Mouse (Mus musculus): ENCODE measurements around the gene Trak1. TPM values are rescaled to one million over a fixed set of nuclear protein-coding genes. Genes with fewer than 3 reads are reported as not detected.
A peak's percentile ranks its signal among the peaks of the same experiment; 100 is the strongest.

Gene Trak1
- polyA plus RNA-seq, 1 experiment from 2014 or later: 52.9 TPM

DNA sequence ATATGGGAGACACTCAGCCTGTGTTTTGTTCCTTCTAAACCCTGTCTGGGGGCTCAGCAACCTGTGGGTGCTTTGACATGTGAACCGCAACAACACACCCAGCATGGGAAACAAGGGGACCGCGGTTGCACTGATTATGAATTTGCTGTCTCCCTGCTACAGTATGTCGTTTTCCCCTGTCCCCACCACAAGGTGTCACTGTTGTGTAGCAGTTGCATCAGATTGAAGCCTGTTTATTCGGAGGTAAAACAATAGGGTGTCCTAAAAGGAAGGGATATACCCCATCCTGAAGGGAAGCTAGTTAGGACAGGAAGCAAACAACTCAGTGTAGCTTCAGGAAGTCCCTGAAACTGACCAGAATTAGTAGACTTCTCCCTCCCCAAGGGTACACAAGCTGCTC lies 182.2 kb downstream of the Trak1 start:
- H3K4me1 ChIP-seq: peaks cover 9% of the 10 kb centered on the region
- 17% methylated on average over 5 of the region's 5 CpGs for WGBS

DNA sequence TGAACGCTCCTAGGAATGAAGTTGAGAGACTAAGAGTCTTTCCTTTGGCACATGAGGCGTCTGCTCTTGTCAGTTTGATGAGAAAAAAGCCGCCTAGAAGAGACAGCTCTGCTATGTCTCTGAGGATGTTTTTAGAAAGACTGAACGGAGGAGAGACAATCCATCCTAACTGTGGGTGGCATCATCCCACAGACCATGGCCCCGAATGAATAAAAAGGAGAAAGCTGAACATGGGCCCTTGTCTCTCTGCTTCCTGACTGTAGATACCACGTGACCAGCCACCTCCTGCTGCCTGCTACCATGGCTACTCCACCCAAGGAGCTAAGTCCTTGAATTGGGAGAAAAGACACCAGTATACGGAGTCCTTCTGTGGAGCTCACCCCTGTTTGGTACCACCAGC lies 189.9 kb downstream of the Trak1 start:
- WGBS: 72% methylated on average over 7 of the region's 7 CpGs

More for the DNA sequence above, 182.2 kb downstream of the Trak1 start:
- Histone ChIP-seq H3K36me3 (peaks cover 10% of the 10 kb centered on the region; the same call in 1 of the 2 replicates), H3K27me3 (replicated peaks) (no peaks in the 10 kb centered on the region), H3K27ac (replicated peaks) (no peak overlapping the region), H3K9ac (replicated peaks) (no peak overlapping the region), H3K4me2 (no peak overlapping the region), H3K9me3 (replicated peaks) (no peaks in the 10 kb centered on the region), H3K4me3 (replicated peaks) (no peak overlapping the region)
- ATAC-seq (ENCODE audit: low FRiP score): peak; percentile 65; the same call in 1 of the 2 replicates

DNA sequence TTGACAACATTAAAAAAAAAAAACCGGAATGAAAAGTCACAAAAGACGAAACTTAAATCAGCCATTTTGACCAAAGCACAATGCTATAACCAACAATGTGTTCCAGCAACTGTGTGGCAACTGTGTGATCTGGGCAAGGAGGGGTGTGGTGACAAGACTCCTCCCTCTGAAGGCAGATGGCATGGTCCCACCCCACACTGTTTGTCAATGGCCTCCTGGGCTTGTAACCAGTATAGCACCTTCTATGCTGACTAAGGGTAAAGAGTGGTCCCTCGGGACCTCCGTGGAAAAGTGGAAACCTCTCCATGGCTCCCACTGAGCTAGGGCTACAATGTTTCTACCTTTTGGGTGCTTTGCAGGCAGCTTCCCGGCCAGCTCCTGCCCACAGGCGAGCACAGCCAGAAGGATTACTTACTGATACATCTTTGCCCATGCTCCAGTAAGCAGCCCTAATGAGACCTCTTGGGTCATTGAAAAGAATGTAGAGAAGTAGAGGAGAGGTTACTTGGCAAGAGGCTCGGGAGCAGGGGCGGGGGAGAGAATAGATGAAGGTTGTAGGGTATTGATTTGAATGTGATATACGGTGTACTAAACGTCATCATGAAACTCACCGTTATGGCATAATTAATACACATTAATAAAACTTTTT lies 194.4 kb downstream of the Trak1 start:
- H3K27ac ChIP-seq (replicated peaks): no peak overlapping the region
- no peaks in the 10 kb centered on the region for H3K36me3 ChIP-seq
- peaks cover 26% of the 10 kb centered on the region for H3K4me1 ChIP-seq
- 79% methylated on average over 11 of the region's 11 CpGs for WGBS
- H3K4me3 ChIP-seq (replicated peaks): no peak overlapping the region
- no peak overlapping the region for H3K9ac ChIP-seq (replicated peaks)
- H3K27me3 ChIP-seq (replicated peaks): peaks cover 43% of the 10 kb centered on the region
- no peaks in the 10 kb centered on the region for H3K9me3 ChIP-seq (replicated peaks)
- peak overlapping the region; percentile 68 for H3K4me2 ChIP-seq
- ATAC-seq (ENCODE audit: low FRiP score): no peak

More for the DNA sequence above, 189.9 kb downstream of the Trak1 start:
- peaks cover under 1% of the 10 kb centered on the region for H3K27me3 ChIP-seq (replicated peaks)
- H3K4me3 ChIP-seq (replicated peaks): no peak overlapping the region
- H3K9ac ChIP-seq (replicated peaks): no peak overlapping the region
- no peak overlapping the region for H3K4me2 ChIP-seq
- H3K9me3 ChIP-seq (replicated peaks): no peaks in the 10 kb centered on the region
- 0 out of 2 replicates have a peak, but pooled peaks cover 3% of the 10 kb centered on the region for H3K4me1 ChIP-seq
- no peak for ATAC-seq (ENCODE audit: low FRiP score)
- H3K36me3 ChIP-seq: no peaks in the 10 kb centered on the region
- no peak overlapping the region for H3K27ac ChIP-seq (replicated peaks)

DNA sequence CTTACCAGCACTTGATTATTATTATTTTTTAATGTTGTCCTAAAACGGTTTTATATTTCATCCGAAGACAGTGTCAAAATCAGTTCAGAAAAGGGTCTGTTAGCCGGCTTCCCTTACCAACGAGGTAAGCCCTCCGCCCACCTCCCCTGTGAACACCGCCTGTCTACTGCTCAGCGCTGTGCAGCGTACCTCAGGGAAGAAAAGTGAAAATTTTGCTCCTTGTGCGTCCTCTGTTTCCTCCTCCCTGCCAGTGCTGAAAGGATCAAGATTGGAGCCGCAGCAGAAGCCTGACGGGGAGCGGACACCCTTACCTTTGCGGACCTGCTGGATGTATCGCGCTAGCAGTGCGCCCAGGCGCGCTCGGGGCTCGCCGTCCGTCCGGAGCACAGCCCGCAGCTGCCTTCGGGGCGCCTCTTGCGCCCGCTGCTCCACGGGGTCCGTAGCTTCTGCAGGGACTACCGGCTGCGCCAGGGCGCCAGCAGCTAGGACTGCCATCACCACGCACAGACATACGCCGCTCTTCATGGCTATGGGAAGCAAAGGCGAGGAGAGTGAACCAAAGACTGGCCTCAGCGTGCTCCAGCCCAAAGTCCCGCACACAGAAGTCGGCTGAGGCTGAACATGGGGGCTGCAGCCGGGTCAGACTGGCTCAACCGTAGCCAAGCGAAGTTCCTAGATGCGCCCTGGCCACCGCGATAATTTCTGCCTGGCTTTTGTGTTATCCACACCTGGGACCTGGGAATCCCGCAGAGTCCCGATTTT lies 196.9 kb downstream of the Trak1 start:
- Histone ChIP-seq H3K4me2 (peak overlapping the region; percentile 68), H3K9me3 (replicated peaks) (no peaks in the 10 kb centered on the region), H3K4me3 (replicated peaks) (peak overlapping the region; percentile 43), H3K27ac (replicated peaks) (no peak overlapping the region; the same call in 1 of the 2 replicates), H3K4me1 (peaks cover 26% of the 10 kb centered on the region), H3K27me3 (replicated peaks) (peaks cover 54% of the 10 kb centered on the region), H3K36me3 (no peaks in the 10 kb centered on the region), H3K9ac (replicated peaks) (peak overlapping the region; percentile 36; the same call in 1 of the 2 replicates)
- 2% methylated on average over 48 of the region's 48 CpGs for WGBS
- ATAC-seq (ENCODE audit: low FRiP score): no peak

DNA sequence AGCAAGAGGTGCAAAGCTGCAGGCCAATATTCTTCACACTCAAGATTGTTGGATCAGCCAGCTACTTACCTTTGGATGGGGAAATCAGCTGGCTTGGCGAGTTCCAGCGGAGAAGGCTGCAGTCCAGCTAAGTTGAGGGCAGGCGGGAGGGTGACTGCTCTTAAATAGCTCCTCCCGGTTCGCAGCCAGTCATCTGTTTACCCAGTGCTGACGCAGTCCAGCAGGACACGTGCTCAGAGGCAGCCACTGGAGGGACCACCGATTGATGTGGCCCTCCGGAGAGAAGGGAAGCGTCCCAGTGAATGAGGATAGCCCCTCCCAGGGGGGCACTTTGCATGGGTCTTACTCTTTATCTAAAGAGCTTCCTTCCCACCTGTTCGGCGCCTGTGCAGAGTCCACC lies 198.2 kb downstream of the Trak1 start, which contains the start of gene Cck:
Gene Cck, minus strand, starts transcription at position 166 of the 400 bp plus-strand sequence.
- peaks cover 26% of the 10 kb centered on the region for H3K4me1 ChIP-seq
- H3K9me3 ChIP-seq (replicated peaks): no peaks in the 10 kb centered on the region
- H3K9ac ChIP-seq (replicated peaks): peak within 1 kb of the TSS; percentile 36; the same call in 1 of the 2 replicates
- peak; percentile 50; the same call in 1 of the 2 replicates for ATAC-seq (ENCODE audit: low FRiP score)
- H3K27ac ChIP-seq (replicated peaks): no peak within 1 kb of the TSS
- peak within 1 kb of the TSS; percentile 43 for H3K4me3 ChIP-seq (replicated peaks)
- peaks cover 54% of the 10 kb centered on the region for H3K27me3 ChIP-seq (replicated peaks)
- no peaks in the 10 kb centered on the region for H3K36me3 ChIP-seq
- peak within 1 kb of the TSS; percentile 68 for H3K4me2 ChIP-seq
- WGBS: 2% methylated on average over 12 of the region's 12 CpGs

DNA sequence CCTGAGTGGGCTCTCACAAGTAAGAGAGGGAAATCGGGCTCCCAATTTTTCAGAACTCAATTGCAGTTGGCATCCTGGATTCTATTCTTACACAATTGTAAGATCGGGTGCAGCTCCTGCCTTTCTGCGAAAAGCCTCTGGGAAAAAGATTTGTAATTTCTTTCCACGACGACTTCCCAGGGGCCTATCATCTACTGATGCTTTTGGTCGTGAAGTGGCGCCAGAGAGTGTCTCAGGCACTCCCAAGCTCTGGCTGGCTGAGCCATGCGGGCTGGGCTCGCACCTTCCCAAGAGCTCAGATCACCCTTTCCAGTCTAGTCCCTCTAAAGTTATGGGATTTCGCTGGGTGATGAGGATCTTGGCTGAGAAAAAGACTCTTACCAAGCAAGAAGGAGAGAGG lies 198.8 kb downstream of the Trak1 start:
- peak overlapping the region; percentile 68 for H3K4me2 ChIP-seq
- H3K27me3 ChIP-seq (replicated peaks): peaks cover 54% of the 10 kb centered on the region
- no peak overlapping the region for H3K9ac ChIP-seq (replicated peaks)
- no peak overlapping the region for H3K4me3 ChIP-seq (replicated peaks)
- no peak overlapping the region for H3K27ac ChIP-seq (replicated peaks)
- no peaks in the 10 kb centered on the region for H3K9me3 ChIP-seq (replicated peaks)
- WGBS: 27% methylated on average over 10 of the region's 10 CpGs
- ATAC-seq (ENCODE audit: low FRiP score): no peak
- H3K4me1 ChIP-seq: peaks cover 26% of the 10 kb centered on the region
- H3K36me3 ChIP-seq: no peaks in the 10 kb centered on the region

DNA sequence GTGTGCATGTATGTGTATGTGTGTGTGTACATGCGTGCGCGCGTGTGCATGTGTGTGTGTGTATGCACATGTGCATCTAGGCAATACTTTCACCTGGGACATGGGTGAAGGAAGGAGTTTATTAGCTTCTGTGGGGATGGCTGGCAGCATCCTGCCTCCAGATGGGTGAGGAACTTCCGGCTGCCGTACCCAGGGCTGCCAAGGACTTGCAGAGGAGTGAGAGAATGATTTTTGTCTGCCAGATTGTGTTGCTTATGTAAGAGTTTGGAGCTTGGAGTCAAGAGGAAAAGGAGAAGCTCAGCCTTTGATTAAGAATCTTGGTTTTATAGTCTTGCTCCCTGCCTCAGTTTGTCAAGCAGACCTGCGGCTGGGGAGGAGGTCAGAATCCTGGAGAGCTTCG lies 208.0 kb downstream of the Trak1 start:
- Histone ChIP-seq H3K27me3 (replicated peaks) (no peaks in the 10 kb centered on the region), H3K27ac (replicated peaks) (no peak overlapping the region), H3K9me3 (replicated peaks) (no peaks in the 10 kb centered on the region), H3K4me2 (no peak overlapping the region), H3K36me3 (no peaks in the 10 kb centered on the region), H3K9ac (replicated peaks) (no peak overlapping the region), H3K4me1 (no peaks in the 10 kb centered on the region), H3K4me3 (replicated peaks) (no peak overlapping the region)
- 90% methylated on average over 8 of the region's 8 CpGs for WGBS
- ATAC-seq (ENCODE audit: low FRiP score): no peak

DNA sequence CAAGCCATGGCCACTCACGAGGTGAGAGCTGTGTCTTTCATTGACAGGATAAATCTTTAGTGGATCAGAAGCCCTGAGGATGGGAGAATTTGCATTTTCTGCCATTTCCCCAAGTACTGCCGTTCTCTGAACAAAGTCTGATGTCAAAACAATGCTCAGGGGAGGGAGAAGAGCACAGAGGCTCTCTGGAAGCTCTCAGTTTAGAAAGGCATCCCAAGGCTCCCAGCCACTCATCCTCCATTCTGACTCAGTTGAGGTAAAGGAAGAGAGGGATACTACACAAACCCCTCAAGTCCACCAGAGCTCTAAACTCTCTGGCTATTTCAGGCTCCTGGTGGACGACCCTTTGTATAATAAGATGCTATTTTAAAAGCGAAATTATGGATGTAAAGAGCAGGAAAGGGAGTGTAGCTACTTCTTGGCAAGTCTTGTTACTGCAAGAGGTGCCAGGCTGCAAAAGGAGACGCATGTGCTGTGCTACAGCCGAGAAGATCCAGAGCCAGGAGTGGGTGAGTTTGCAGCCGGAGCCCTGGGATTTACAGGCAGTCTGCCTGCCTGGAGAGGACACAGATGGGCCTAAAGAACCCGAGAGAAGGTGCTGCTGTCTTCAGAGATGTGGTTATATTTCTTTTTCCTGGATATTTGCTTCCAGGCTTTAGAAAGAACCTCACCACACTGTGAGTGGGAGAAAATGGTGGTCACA lies 209.3 kb downstream of the Trak1 start:
- Histone ChIP-seq H3K27me3 (replicated peaks) (no peaks in the 10 kb centered on the region), H3K4me3 (replicated peaks) (no peak overlapping the region), H3K9ac (replicated peaks) (no peak overlapping the region), H3K36me3 (no peaks in the 10 kb centered on the region), H3K4me1 (no peaks in the 10 kb centered on the region), H3K4me2 (no peak overlapping the region), H3K9me3 (replicated peaks) (no peaks in the 10 kb centered on the region), H3K27ac (replicated peaks) (no peak overlapping the region)
- ATAC-seq (ENCODE audit: low FRiP score): no peak
- WGBS: 66% methylated on average over 8 of the region's 8 CpGs

DNA sequence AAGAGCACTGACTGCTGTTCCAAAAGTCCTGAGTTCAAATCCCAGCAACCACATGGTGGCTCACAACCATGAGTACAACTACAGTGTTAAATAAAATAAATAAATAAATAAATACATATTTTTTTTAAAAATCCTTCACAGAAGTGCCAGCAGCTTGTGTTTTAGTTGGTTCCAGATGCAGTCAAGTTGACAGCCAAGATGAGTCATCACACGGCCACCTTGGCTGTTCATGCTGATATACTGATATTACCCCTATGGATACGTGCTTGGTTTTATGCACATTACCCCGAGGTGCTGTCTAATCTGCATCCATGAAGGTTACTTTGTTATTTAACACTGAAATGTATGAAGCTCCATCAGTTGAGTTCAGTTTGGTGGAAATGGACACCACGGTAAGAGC lies 214.6 kb downstream of the Trak1 start:
- ATAC-seq (ENCODE audit: low FRiP score): no peak

DNA sequence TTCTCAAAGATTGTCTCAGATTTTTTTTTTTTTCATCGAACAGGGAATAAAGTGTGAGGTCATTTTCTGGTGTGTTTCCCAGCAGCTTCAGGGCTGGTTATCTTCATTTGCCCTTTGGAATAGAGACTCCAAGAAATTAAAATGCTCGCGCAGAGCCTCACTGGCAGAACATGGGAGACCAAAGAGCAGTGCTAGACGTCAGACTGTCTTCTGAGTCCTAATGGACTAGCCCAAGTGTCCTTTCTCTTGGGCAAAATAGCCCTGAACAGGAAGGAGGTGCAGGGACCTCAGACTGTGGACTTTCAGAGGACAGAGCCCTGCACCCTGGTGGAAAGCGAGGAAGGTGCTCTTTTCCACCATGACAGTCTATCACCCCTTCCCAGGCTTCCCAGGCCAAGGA lies 217.2 kb downstream of the Trak1 start:
- Histone ChIP-seq H3K36me3 (no peaks in the 10 kb centered on the region), H3K27ac (replicated peaks) (no peak overlapping the region), H3K4me3 (replicated peaks) (no peak overlapping the region), H3K9ac (replicated peaks) (no peak overlapping the region), H3K27me3 (replicated peaks) (no peaks in the 10 kb centered on the region), H3K4me2 (no peak overlapping the region), H3K4me1 (no peaks in the 10 kb centered on the region), H3K9me3 (replicated peaks) (no peaks in the 10 kb centered on the region)
- WGBS: 80% methylated on average over 5 of the region's 5 CpGs
- ATAC-seq (ENCODE audit: low FRiP score): no peak

More for the DNA sequence above, 214.6 kb downstream of the Trak1 start:
- Histone ChIP-seq H3K4me1 (no peaks in the 10 kb centered on the region), H3K9ac (replicated peaks) (no peak overlapping the region), H3K4me2 (no peak overlapping the region), H3K27ac (replicated peaks) (no peak overlapping the region), H3K27me3 (replicated peaks) (no peaks in the 10 kb centered on the region), H3K36me3 (no peaks in the 10 kb centered on the region), H3K4me3 (replicated peaks) (no peak overlapping the region), H3K9me3 (replicated peaks) (no peaks in the 10 kb centered on the region)
- WGBS: 92% methylated on average over 4 of the region's 4 CpGs

DNA sequence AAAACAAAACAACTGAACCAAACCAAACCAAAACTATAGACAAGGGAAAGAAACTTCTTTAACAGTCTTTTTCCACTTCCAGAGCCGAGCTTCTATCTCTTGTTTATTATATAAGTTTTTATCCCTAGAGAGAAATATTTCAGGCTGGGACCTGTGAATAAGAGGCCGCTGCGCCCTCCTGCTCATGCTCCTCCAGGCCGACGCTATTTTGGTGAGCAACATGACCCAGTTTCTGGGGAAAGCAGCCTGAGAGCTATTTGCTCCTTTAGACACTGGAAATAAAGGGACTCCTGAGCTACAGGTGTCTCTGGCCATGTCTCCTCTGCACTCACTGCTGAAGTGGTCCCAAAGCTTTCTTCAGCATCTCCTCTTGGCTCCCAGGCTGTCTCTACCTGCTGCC lies 222.7 kb downstream of the Trak1 start:
- 84% methylated on average over 5 of the region's 5 CpGs for WGBS
- Histone ChIP-seq H3K9me3 (replicated peaks) (no peaks in the 10 kb centered on the region), H3K4me3 (replicated peaks) (no peak overlapping the region), H3K9ac (replicated peaks) (no peak overlapping the region), H3K4me2 (no peak overlapping the region), H3K36me3 (no peaks in the 10 kb centered on the region), H3K27ac (replicated peaks) (no peak overlapping the region), H3K27me3 (replicated peaks) (no peaks in the 10 kb centered on the region), H3K4me1 (no peaks in the 10 kb centered on the region)
- no peak for ATAC-seq (ENCODE audit: low FRiP score)
